Mouse (Mus musculus): ENCODE results near the gene Zfp831.

DNA sequence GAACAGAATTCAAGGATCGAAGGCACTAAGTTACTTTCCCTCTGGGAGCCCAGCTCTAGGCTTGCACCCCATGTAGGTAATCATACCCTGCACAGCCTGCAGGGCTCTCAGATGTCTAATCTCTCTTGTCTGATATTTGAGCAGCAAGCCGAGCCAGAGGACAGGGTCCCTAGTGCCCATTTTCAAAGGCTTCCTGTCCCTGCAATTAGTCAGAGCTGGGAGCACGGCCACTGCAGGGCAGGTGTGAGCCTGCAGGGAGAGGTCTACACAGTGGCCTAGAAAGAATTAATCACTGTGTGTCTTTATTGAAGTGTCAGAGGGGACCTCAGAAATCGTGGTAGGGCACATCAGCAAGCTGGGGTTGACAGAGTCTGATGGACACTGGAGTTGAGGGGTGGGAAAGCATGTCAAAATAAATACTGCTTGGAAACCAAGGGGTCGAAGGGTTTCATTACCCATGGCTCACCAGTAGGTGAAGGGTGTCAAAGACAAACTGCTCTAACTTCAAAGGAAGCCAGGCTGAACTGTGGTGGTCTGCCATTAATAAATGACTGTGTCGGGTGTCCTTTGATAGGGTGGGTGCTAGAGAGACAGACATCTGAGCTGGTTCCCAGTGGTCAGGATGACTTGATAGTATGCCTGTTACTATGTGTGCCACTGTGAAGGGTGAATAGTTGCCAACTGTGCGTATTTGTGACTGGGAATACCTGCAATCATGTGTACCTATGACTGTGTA lies 18.3 kb downstream of the Zfp831 start:
- no peak for TF ChIP-seq GATA1 (IDR thresholded peaks at IDR 0.05; ENCODE audit: low read length)
- no peak for TF ChIP-seq TAL1 (IDR thresholded peaks at IDR 0.05; ENCODE audit: low read length)
